ENCODE assay signal across 8 mouse cellular contexts in the genomic region with DNA sequence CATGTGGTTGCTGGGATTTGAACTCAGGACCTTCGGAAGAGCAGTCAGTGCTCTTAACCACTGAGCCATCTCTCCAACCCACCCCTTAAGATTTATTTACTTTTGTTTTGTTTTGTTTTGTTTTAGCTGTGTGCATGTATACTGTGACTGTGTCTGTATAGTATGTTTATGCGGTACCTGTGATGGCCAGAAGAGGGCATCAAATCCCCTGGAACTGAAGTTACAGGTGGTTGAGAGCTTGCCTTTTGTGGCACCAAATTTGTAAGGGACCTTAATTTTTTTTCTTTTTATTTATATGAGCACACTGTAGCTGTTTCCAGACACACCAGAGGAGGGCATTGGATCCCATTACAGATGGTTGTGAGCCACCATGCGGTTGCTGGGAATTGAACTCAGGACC. TPM values are rescaled to one million over a fixed set of nuclear protein-coding genes. Genes with fewer than 3 reads are reported as not detected.
DNase-seq lines count a peak whose midpoint lies in the region; ATAC-seq and TF ChIP-seq lines count a peak whose summit lies in the region.
"Not testable (repeated sequence)": the region's sequence is repeated elsewhere in the genome, so short reads cannot be mapped to it uniquely, and the experiment has no call there.

No protein-coding gene starts in this region.

- DNase-seq in B cell, adult 2 months, result peak; percentile 61 to 67
- peak; percentile 82 for DNase-seq in MEL (ENCODE audit: low read depth, low spot score)
- DNase-seq in brain, embryonic 14.5 days (ENCODE audit: low read depth); heart, postnatal 0 days (ENCODE audit: low spot score); kidney, postnatal 0 days (ENCODE audit: low spot score); spleen, adult 2 months (ENCODE audit: low read depth in 1 of 2, low spot score in 2 of 2): not testable (repeated sequence)
- DNase-seq in lung, embryonic 14.5 days, result peak; percentile 66
- peak; percentile 69 for DNase-seq in thymus, postnatal 14 days

- H3K9me3 ChIP-seq in MEL (replicated peaks; ENCODE audit: insufficient read depth, low read length); heart, postnatal 0 days (replicated peaks; ENCODE audit: control insufficient read depth, low read length); kidney, postnatal 0 days (replicated peaks; ENCODE audit: low read length); lung, embryonic 14.5 days (ENCODE audit: low read depth, low read length): not testable (repeated sequence)

- H3K27me3 ChIP-seq in MEL (ENCODE audit: control insufficient read depth in 1 of 2, insufficient read depth in 2 of 2, low read length in 2 of 2); heart, postnatal 0 days (ENCODE audit: control insufficient read depth, insufficient read depth, low read length); kidney, postnatal 0 days (ENCODE audit: insufficient read depth, low read length); lung, embryonic 14.5 days (ENCODE audit: insufficient read depth, low read length); spleen, adult 2 months (ENCODE audit: control insufficient read depth, insufficient read depth, low read length): not testable (repeated sequence)

- H3K27ac ChIP-seq in MEL (ENCODE audit: control insufficient read depth, low read depth, low read length), result peak overlapping the region; percentile 73
- H3K27ac ChIP-seq in heart, postnatal 0 days (ENCODE audit: low read depth); kidney, postnatal 0 days; lung, embryonic 14.5 days (ENCODE audit: low read depth); spleen, adult 2 months (ENCODE audit: insufficient read depth, low read length): not testable (repeated sequence)

- ATAC-seq in heart, postnatal 0 days (ENCODE audit: insufficient read depth, low read depth); kidney, postnatal 0 days (replicated peaks; ENCODE audit: low FRiP score, low read depth); lung, embryonic 14.5 days (ENCODE audit: insufficient read depth): not testable (repeated sequence)

- 95% methylated on average over 3 of the region's 3 CpGs for WGBS in heart, postnatal 0 days
- WGBS in kidney, postnatal 0 days, result 95% methylated on average over 3 of the region's 3 CpGs
- WGBS in lung, embryonic 14.5 days, result 88% methylated on average over 3 of the region's 3 CpGs
- 97% methylated on average over 3 of the region's 3 CpGs for WGBS in spleen, adult 2 months

- H3K4me1 ChIP-seq in MEL (ENCODE audit: control insufficient read depth in 1 of 2, insufficient read depth in 2 of 2, low read length in 2 of 2), result peaks cover 25 to 32% of the 10 kb centered on the region in 2 experiments
- not testable (repeated sequence) for H3K4me1 ChIP-seq in heart, postnatal 0 days (ENCODE audit: control insufficient read depth, insufficient read depth); kidney, postnatal 0 days (replicated peaks; ENCODE audit: insufficient read depth, low read length); lung, embryonic 14.5 days (ENCODE audit: insufficient read depth)
- peaks cover 11% of the 10 kb centered on the region; the same call in 1 of the 2 replicates for H3K4me1 ChIP-seq in spleen, adult 2 months (ENCODE audit: control insufficient read depth, insufficient read depth, insufficient read length)

- H3K4me3 ChIP-seq in MEL (ENCODE audit: control insufficient read depth in 1 of 2, insufficient read depth in 1 of 2, low read depth in 2 of 2, low read length in 2 of 2); heart, postnatal 0 days (ENCODE audit: low read depth, low read length); kidney, postnatal 0 days (replicated peaks; ENCODE audit: low read depth, low read length); lung, embryonic 14.5 days (ENCODE audit: low read depth, low read length); spleen, adult 2 months (ENCODE audit: extremely low read depth, insufficient read depth, insufficient read length): not testable (repeated sequence)

- peak; percentile 63 for TF ChIP-seq RAD21 in MEL (IDR thresholded peaks at IDR 0.05; ENCODE audit: low read depth, low read length)

- TF ChIP-seq EP300 in MEL (IDR thresholded peaks at IDR 0.05; ENCODE audit: low read depth in 1 of 2, low read length in 2 of 2); heart, postnatal 0 days (IDR thresholded peaks at IDR 0.05; ENCODE audit: low read depth): not testable (repeated sequence)

- H3K4me2 ChIP-seq in heart, postnatal 0 days (ENCODE audit: low read depth, low read length); kidney, postnatal 0 days (ENCODE audit: low read length); lung, embryonic 14.5 days: not testable (repeated sequence)

- not testable (repeated sequence) for H3K9ac ChIP-seq in MEL (ENCODE audit: control insufficient read depth, low read depth, low read length, poor library complexity, severe bottlenecking); heart, postnatal 0 days (replicated peaks; ENCODE audit: low read depth, low read length); kidney, postnatal 0 days (ENCODE audit: low read depth, low read length); lung, embryonic 14.5 days

- peaks cover 46 to 55% of the 10 kb centered on the region in 2 experiments for H3K36me3 ChIP-seq in MEL (ENCODE audit: control insufficient read depth in 1 of 2, insufficient read depth in 2 of 2, low read length in 2 of 2)
- H3K36me3 ChIP-seq in heart, postnatal 0 days (replicated peaks; ENCODE audit: control insufficient read depth, insufficient read depth, low read length), result peaks cover 24% of the 10 kb centered on the region
- not testable (repeated sequence) for H3K36me3 ChIP-seq in kidney, postnatal 0 days (ENCODE audit: insufficient read depth, low read length); spleen, adult 2 months (ENCODE audit: control insufficient read depth, insufficient read depth, low read length)
- H3K36me3 ChIP-seq in lung, embryonic 14.5 days (ENCODE audit: insufficient read depth), result peaks cover 95% of the 10 kb centered on the region

- peak; percentile 55 to 75 (median 57) for TF ChIP-seq CTCF in MEL (IDR thresholded peaks at IDR 0.05 in 2 of 3, conservative IDR thresholded peaks at IDR 0.05 in 1 of 3; ENCODE audit: control insufficient read depth in 1 of 3, insufficient read depth in 1 of 3, low read depth in 2 of 3, low read length in 3 of 3, poor library complexity in 1 of 3, severe bottlenecking in 1 of 3)
- peak; percentile 37; the same call in 1 of the 2 replicates for TF ChIP-seq CTCF in brain, embryonic 14.5 days (IDR thresholded peaks at IDR 0.05; ENCODE audit: borderline replicate concordance, extremely low read depth, insufficient read depth, insufficient read length)
- TF ChIP-seq CTCF in heart, postnatal 0 days (IDR thresholded peaks at IDR 0.05; ENCODE audit: low read depth), result peak; percentile 35
- peak; percentile 68 for TF ChIP-seq CTCF in kidney, postnatal 0 days (IDR thresholded peaks at IDR 0.05; ENCODE audit: low read depth)
- TF ChIP-seq CTCF in lung, embryonic 14.5 days (IDR thresholded peaks at IDR 0.05; ENCODE audit: low read depth), result peak; percentile 58; the same call in 1 of the 2 replicates
- peak; percentile 12; the same call in 1 of the 2 replicates for TF ChIP-seq CTCF in spleen, adult 2 months (IDR thresholded peaks at IDR 0.05; ENCODE audit: extremely low read depth, insufficient read depth, insufficient read length, insufficient replicate concordance)

- peaks cover 16% of the 10 kb centered on the region for H3K79me2 ChIP-seq in MEL (ENCODE audit: control insufficient read depth, insufficient read depth, low read length, poor library complexity)

- not testable (repeated sequence) for TF ChIP-seq POLR2A in MEL (IDR thresholded peaks at IDR 0.05; ENCODE audit: control insufficient read depth in 1 of 2, insufficient read depth in 1 of 2, low read depth in 1 of 2, low read length in 2 of 2, poor library complexity in 1 of 2); brain, embryonic 14.5 days (IDR thresholded peaks at IDR 0.05; ENCODE audit: borderline replicate concordance, extremely low read depth, insufficient read depth, insufficient read length, poor library complexity, severe bottlenecking); spleen, adult 2 months (IDR thresholded peaks at IDR 0.05; ENCODE audit: low read depth, low read length)

RNA-seq across cellular contexts. Expression of gene Cdc6, which starts 8.8 kb away (rescaled TPM):
- 83.4 and 104 TPM in 2 replicates for total RNA-seq in MEL (2012; rRNA removed)
- 10 to 100 TPM; 56.9 to 69.4 TPM for polyA plus RNA-seq in MEL (2012; ENCODE audit: insufficient read depth in 1 of 2, insufficient read length in 2 of 2, low read depth in 1 of 2, low replicate concordance in 2 of 2, missing spikeins in 1 of 2)
- polyA plus RNA-seq in brain, embryonic 14.5 days (2012; rRNA removed), result 4.5 and 6.2 TPM in 2 replicates
- 1.4 and 2.2 TPM in 2 replicates for total RNA-seq in heart, postnatal 0 days (2014; rRNA removed; ENCODE audit: low replicate concordance)
- 4.2 and 4.5 TPM in 2 replicates for polyA plus RNA-seq in heart, postnatal 0 days (2015; fragmentation: Nextera tagmentation; extraction: Ambion mirVana)
- polyA plus RNA-seq in kidney, postnatal 0 days (2015; fragmentation: Nextera tagmentation; extraction: Ambion mirVana), result 12.3 and 15.5 TPM in 2 replicates
- 47.0 and 48.1 TPM in 2 replicates for polyA plus RNA-seq in lung, embryonic 14.5 days (2014; fragmentation: Nextera tagmentation; extraction: Ambion mirVana)
- 1.6 and 2.0 TPM in 2 replicates for polyA plus RNA-seq in spleen, adult 2 months (2012; rRNA removed)

RNA-seq across cellular contexts. Expression of gene Rara, which starts 11.2 kb away (rescaled TPM):
- 9.8 and 12.1 TPM in 2 replicates for total RNA-seq in MEL (2012; rRNA removed)
- polyA plus RNA-seq in MEL (2012; ENCODE audit: insufficient read depth in 1 of 2, insufficient read length in 2 of 2, low read depth in 1 of 2, low replicate concordance in 2 of 2, missing spikeins in 1 of 2), result 10 to 100 TPM in 1 of 2 experiments, not detected in 1; 13.7 TPM
- 8.4 and 14.4 TPM in 2 replicates for polyA plus RNA-seq in brain, embryonic 14.5 days (2012; rRNA removed)
- 24.0 and 36.2 TPM in 2 replicates for total RNA-seq in heart, postnatal 0 days (2014; rRNA removed; ENCODE audit: low replicate concordance)
- 14.7 and 15.8 TPM in 2 replicates for polyA plus RNA-seq in heart, postnatal 0 days (2015; fragmentation: Nextera tagmentation; extraction: Ambion mirVana)
- 25.7 and 26.3 TPM in 2 replicates for polyA plus RNA-seq in kidney, postnatal 0 days (2015; fragmentation: Nextera tagmentation; extraction: Ambion mirVana)
- polyA plus RNA-seq in lung, embryonic 14.5 days (2014; fragmentation: Nextera tagmentation; extraction: Ambion mirVana), result 43.2 and 45.3 TPM in 2 replicates
- polyA plus RNA-seq in spleen, adult 2 months (2012; rRNA removed), result 37.0 and 48.8 TPM in 2 replicates

RNA-seq across cellular contexts. Expression of gene Wipf2, which starts 52.9 kb away (rescaled TPM):
- 2.9 and 3.2 TPM in 2 replicates for total RNA-seq in MEL (2012; rRNA removed)
- 1 to 10 TPM in 1 of 2 experiments, not detected in 1; 7.1 TPM for polyA plus RNA-seq in MEL (2012; ENCODE audit: insufficient read depth in 1 of 2, insufficient read length in 2 of 2, low read depth in 1 of 2, low replicate concordance in 2 of 2, missing spikeins in 1 of 2)
- 11.0 and 14.7 TPM in 2 replicates for polyA plus RNA-seq in brain, embryonic 14.5 days (2012; rRNA removed)
- 3.4 and 6.2 TPM in 2 replicates for total RNA-seq in heart, postnatal 0 days (2014; rRNA removed; ENCODE audit: low replicate concordance)
- polyA plus RNA-seq in heart, postnatal 0 days (2015; fragmentation: Nextera tagmentation; extraction: Ambion mirVana), result 1.5 and 1.8 TPM in 2 replicates
- polyA plus RNA-seq in kidney, postnatal 0 days (2015; fragmentation: Nextera tagmentation; extraction: Ambion mirVana), result 3.4 and 3.5 TPM in 2 replicates
- polyA plus RNA-seq in lung, embryonic 14.5 days (2014; fragmentation: Nextera tagmentation; extraction: Ambion mirVana), result 4.7 and 5.7 TPM in 2 replicates
- polyA plus RNA-seq in spleen, adult 2 months (2012; rRNA removed), result 8.0 and 10.1 TPM in 2 replicates

Comparison
In these comparisons a context has a peak if more than half of its experiments do, and no peak if none do; other contexts are left out.
1. CTCF ChIP-seq: peak in every context shown above with its lines; median percentile 68 in kidney, postnatal 0 days; 58 in lung, embryonic 14.5 days; 57 in MEL; 37 in brain, embryonic 14.5 days; 35 in heart, postnatal 0 days; 12 in spleen, adult 2 months.